Mouse (Mus musculus): ENCODE data around the gene Grid2. TPM values are rescaled to one million over a fixed set of nuclear protein-coding genes. Genes with fewer than 3 reads are reported as not detected.

Grid2 gene
- polyA plus RNA-seq, 1 experiment from 2014 or later = 0.38 TPM

GRCm38 (mm10) chr6:63964269-63964668 is 708.6 kb downstream of the Grid2 start:
- no peak overlapping the region for H3K4me2 ChIP-seq (replicated peaks; ENCODE audit: low read depth)
- H3K27me3 ChIP-seq (ENCODE audit: control insufficient read depth, insufficient read depth, low read length) = no peaks in the 10 kb centered on the region
- no peak overlapping the region for H3K9ac ChIP-seq (ENCODE audit: low read length)
- no peak overlapping the region for H3K4me3 ChIP-seq (ENCODE audit: low read depth, low read length)
- no peaks in the 10 kb centered on the region for H3K4me1 ChIP-seq (replicated peaks; ENCODE audit: control insufficient read depth, insufficient read depth)
- H3K36me3 ChIP-seq (ENCODE audit: control insufficient read depth, insufficient read depth, low read length) = no peaks in the 10 kb centered on the region
- DNase-seq (ENCODE audit: low spot score) (no peak), ATAC-seq (ENCODE audit: low FRiP score, low TSS enrichment) (no peak)
- no peak for TF ChIP-seq EP300 (optimal IDR thresholded peaks at IDR 0.05)
- no peak for TF ChIP-seq CTCF (IDR thresholded peaks at IDR 0.05; ENCODE audit: low read depth)
- H3K27ac ChIP-seq (replicated peaks) = no peak overlapping the region
- H3K9me3 ChIP-seq (ENCODE audit: control insufficient read depth, low read length) = no peaks in the 10 kb centered on the region
- WGBS = 56% methylated on average over 6 of the region's 6 CpGs

GRCm38 (mm10) chr6:63964735-63965134 is 709.1 kb downstream of the Grid2 start:
- Histone ChIP-seq H3K36me3 (ENCODE audit: control insufficient read depth, insufficient read depth, low read length) (no peaks in the 10 kb centered on the region), H3K9ac (ENCODE audit: low read length) (no peak overlapping the region), H3K9me3 (ENCODE audit: control insufficient read depth, low read length) (no peaks in the 10 kb centered on the region), H3K4me1 (replicated peaks; ENCODE audit: control insufficient read depth, insufficient read depth) (no peaks in the 10 kb centered on the region), H3K4me2 (replicated peaks; ENCODE audit: low read depth) (no peak overlapping the region), H3K27ac (replicated peaks) (no peak overlapping the region), H3K4me3 (ENCODE audit: low read depth, low read length) (no peak overlapping the region), H3K27me3 (ENCODE audit: control insufficient read depth, insufficient read depth, low read length) (no peaks in the 10 kb centered on the region)
- no peak for ATAC-seq (ENCODE audit: low FRiP score, low TSS enrichment)
- TF ChIP-seq CTCF (IDR thresholded peaks at IDR 0.05; ENCODE audit: low read depth) (no peak), EP300 (optimal IDR thresholded peaks at IDR 0.05) (no peak)
- no peak for DNase-seq (ENCODE audit: low spot score)
- 22% methylated on average over 2 of the region's 2 CpGs for WGBS

DNA sequence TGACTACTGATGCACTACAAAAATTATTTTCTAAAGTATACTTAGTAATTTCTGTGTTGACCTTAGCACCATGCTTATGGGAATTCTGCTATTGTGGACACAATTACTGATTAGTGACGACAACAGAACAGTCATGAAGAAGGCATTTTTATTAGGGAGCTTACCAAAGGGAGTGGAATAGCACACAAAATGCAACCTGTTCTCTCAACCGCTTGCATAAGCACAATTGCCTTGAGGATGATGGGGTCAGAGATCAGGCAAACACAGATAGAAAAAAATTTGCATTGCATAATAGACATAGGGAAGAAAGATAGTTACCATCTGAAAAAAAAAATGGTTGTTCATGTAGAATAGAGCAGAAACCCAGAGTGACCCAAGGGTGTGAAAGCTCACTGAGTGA is 790.4 kb downstream of the Grid2 start:
- WGBS = 63% methylated on average over 2 of the region's 2 CpGs
- Histone ChIP-seq H3K27ac (replicated peaks) (no peak overlapping the region), H3K4me1 (replicated peaks; ENCODE audit: control insufficient read depth, insufficient read depth) (no peaks in the 10 kb centered on the region), H3K9ac (ENCODE audit: low read length) (no peak overlapping the region), H3K36me3 (ENCODE audit: control insufficient read depth, insufficient read depth, low read length) (no peaks in the 10 kb centered on the region), H3K4me2 (replicated peaks; ENCODE audit: low read depth) (no peak overlapping the region), H3K9me3 (ENCODE audit: control insufficient read depth, low read length) (no peaks in the 10 kb centered on the region), H3K4me3 (ENCODE audit: low read depth, low read length) (no peak overlapping the region), H3K27me3 (ENCODE audit: control insufficient read depth, insufficient read depth, low read length) (no peaks in the 10 kb centered on the region)
- ATAC-seq (ENCODE audit: low FRiP score, low TSS enrichment) (no peak), DNase-seq (ENCODE audit: low spot score) (no peak)
- TF ChIP-seq CTCF (IDR thresholded peaks at IDR 0.05; ENCODE audit: low read depth) (no peak), EP300 (optimal IDR thresholded peaks at IDR 0.05) (no peak)

- Histone ChIP-seq H3K4me1 (replicated peaks; ENCODE audit: control insufficient read depth, insufficient read depth) (no peaks in the 10 kb centered on the region), H3K27me3 (ENCODE audit: control insufficient read depth, insufficient read depth, low read length) (no peaks in the 10 kb centered on the region), H3K4me2 (replicated peaks; ENCODE audit: low read depth) (no peak overlapping the region), H3K4me3 (ENCODE audit: low read depth, low read length) (no peak overlapping the region), H3K9me3 (ENCODE audit: control insufficient read depth, low read length) (no peaks in the 10 kb centered on the region), H3K27ac (replicated peaks) (no peak overlapping the region), H3K9ac (ENCODE audit: low read length) (no peak overlapping the region), H3K36me3 (ENCODE audit: control insufficient read depth, insufficient read depth, low read length) (no peaks in the 10 kb centered on the region)
- 69% methylated on average over 1 of the region's 1 CpGs for WGBS
- ATAC-seq (ENCODE audit: low FRiP score, low TSS enrichment) (no peak), DNase-seq (ENCODE audit: low spot score) (no peak)
- TF ChIP-seq EP300 (optimal IDR thresholded peaks at IDR 0.05) (no peak), CTCF (IDR thresholded peaks at IDR 0.05; ENCODE audit: low read depth) (no peak)
Observed at GRCm38 (mm10) chr6:64046732-64047131, 791.1 kb downstream of the Grid2 start.

GRCm38 (mm10) chr6:64047950-64048349 is 792.3 kb downstream of the Grid2 start:
- Histone ChIP-seq H3K36me3 (ENCODE audit: control insufficient read depth, insufficient read depth, low read length) (no peaks in the 10 kb centered on the region), H3K27me3 (ENCODE audit: control insufficient read depth, insufficient read depth, low read length) (no peaks in the 10 kb centered on the region), H3K9ac (ENCODE audit: low read length) (no peak overlapping the region), H3K27ac (replicated peaks) (no peak overlapping the region), H3K4me3 (ENCODE audit: low read depth, low read length) (no peak overlapping the region), H3K4me1 (replicated peaks; ENCODE audit: control insufficient read depth, insufficient read depth) (no peaks in the 10 kb centered on the region), H3K4me2 (replicated peaks; ENCODE audit: low read depth) (no peak overlapping the region), H3K9me3 (ENCODE audit: control insufficient read depth, low read length) (no peaks in the 10 kb centered on the region)
- ATAC-seq (ENCODE audit: low FRiP score, low TSS enrichment) (no peak), DNase-seq (ENCODE audit: low spot score) (no peak)
- TF ChIP-seq CTCF (IDR thresholded peaks at IDR 0.05; ENCODE audit: low read depth) = no peak
- TF ChIP-seq EP300 (optimal IDR thresholded peaks at IDR 0.05) = no peak
- WGBS = 78% methylated on average over 5 of the region's 5 CpGs

- no peaks in the 10 kb centered on the region for H3K27me3 ChIP-seq (ENCODE audit: control insufficient read depth, insufficient read depth, low read length)
- WGBS = 85% methylated on average over 7 of the region's 7 CpGs
- no peaks in the 10 kb centered on the region for H3K4me1 ChIP-seq (replicated peaks; ENCODE audit: control insufficient read depth, insufficient read depth)
- H3K27ac ChIP-seq (replicated peaks) = no peak overlapping the region
- H3K4me3 ChIP-seq (ENCODE audit: low read depth, low read length) = no peak overlapping the region
- no peaks in the 10 kb centered on the region for H3K36me3 ChIP-seq (ENCODE audit: control insufficient read depth, insufficient read depth, low read length)
- DNase-seq (ENCODE audit: low spot score) = no peak
- no peak overlapping the region for H3K9ac ChIP-seq (ENCODE audit: low read length)
- H3K9me3 ChIP-seq (ENCODE audit: control insufficient read depth, low read length) = no peaks in the 10 kb centered on the region
- no peak overlapping the region for H3K4me2 ChIP-seq (replicated peaks; ENCODE audit: low read depth)
- no peak for TF ChIP-seq CTCF (IDR thresholded peaks at IDR 0.05; ENCODE audit: low read depth)
- no peak for TF ChIP-seq EP300 (optimal IDR thresholded peaks at IDR 0.05)
- no peak for ATAC-seq (ENCODE audit: low FRiP score, low TSS enrichment)
Observed at GRCm38 (mm10) chr6:64063858-64064257, 808.2 kb downstream of the Grid2 start.

All from stomach, postnatal 0 days (tissue).